ENCODE assay signal across 8 mouse cellular contexts in genomic region chrX:160994543-160995121, GRCm38 (mm10). TPM values are rescaled to one million over a fixed set of nuclear protein-coding genes. Genes with fewer than 3 reads are reported as not detected.
DNase-seq lines count a peak whose midpoint lies in the region; ATAC-seq lines count a peak whose summit lies in the region.

Cdkl5 (minus strand) TSS chrX:160994704.

- peak within 1 kb of the TSS; percentile 70 for H3K27ac ChIP-seq in forebrain, embryonic 11.5 days (ENCODE audit: low read depth, low read length)
- H3K27ac ChIP-seq in heart, embryonic 16.5 days (ENCODE audit: low read length) = peak within 1 kb of the TSS; percentile 88
- no peak within 1 kb of the TSS for H3K27ac ChIP-seq in liver, embryonic 15.5 days (replicated peaks)
- peak within 1 kb of the TSS; percentile 37; the same call in 1 of the 2 replicates for H3K27ac ChIP-seq in neural tube, embryonic 12.5 days

- H3K9ac ChIP-seq in forebrain, embryonic 11.5 days (ENCODE audit: low read length) = peak within 1 kb of the TSS; percentile 60
- peak within 1 kb of the TSS; percentile 81 for H3K9ac ChIP-seq in heart, embryonic 16.5 days (ENCODE audit: low read length)
- peak within 1 kb of the TSS; percentile 45 for H3K9ac ChIP-seq in liver, embryonic 15.5 days
- H3K9ac ChIP-seq in neural tube, embryonic 12.5 days = peak within 1 kb of the TSS; percentile 64

- DNase-seq in CD8-positive naive resting alpha-beta T cell, adult 2 months (ENCODE audit: low read depth in 2 of 2, low spot score in 2 of 2) = peak; percentile 89 to 92
- DNase-seq in c-Kit-positive CD71-negative TER-119-negative erythroid progenitor cells, embryonic 14.5 days (ENCODE audit: low read depth) = peak; percentile 88
- DNase-seq in forebrain, embryonic 11.5 days (ENCODE audit: low spot score) = peak; percentile 96
- peak; percentile 96 for DNase-seq in kidney, postnatal 36 days
- peak; percentile 93 for DNase-seq in telencephalon, adult 2 months (ENCODE audit: low read depth, low spot score)

- H3K9me3 ChIP-seq in forebrain, embryonic 11.5 days (ENCODE audit: control insufficient read depth, low read length) = no peaks in the 10 kb centered on the region
- no peaks in the 10 kb centered on the region for H3K9me3 ChIP-seq in heart, embryonic 16.5 days (replicated peaks; ENCODE audit: control insufficient read depth, low read length)
- no peaks in the 10 kb centered on the region for H3K9me3 ChIP-seq in liver, embryonic 15.5 days (replicated peaks)
- H3K9me3 ChIP-seq in neural tube, embryonic 12.5 days = no peaks in the 10 kb centered on the region

- H3K4me2 ChIP-seq in forebrain, embryonic 11.5 days (ENCODE audit: low read depth, low read length, severe bottlenecking) = peak within 1 kb of the TSS; percentile 46
- H3K4me2 ChIP-seq in heart, embryonic 16.5 days (ENCODE audit: low read depth, low read length) = peak within 1 kb of the TSS; percentile 65
- H3K4me2 ChIP-seq in liver, embryonic 15.5 days = peak within 1 kb of the TSS; percentile 82
- peak within 1 kb of the TSS; percentile 60 for H3K4me2 ChIP-seq in neural tube, embryonic 12.5 days (replicated peaks)

- peak; percentile 95 for ATAC-seq in forebrain, embryonic 11.5 days (replicated peaks; ENCODE audit: low FRiP score)
- ATAC-seq in heart, embryonic 16.5 days (replicated peaks; ENCODE audit: extremely low read depth, insufficient read depth, low FRiP score) = peak; percentile 96
- peak; percentile 93 for ATAC-seq in liver, embryonic 15.5 days (ENCODE audit: insufficient read depth)
- peak; percentile 95 for ATAC-seq in neural tube, embryonic 12.5 days (ENCODE audit: low FRiP score, low read depth)

- H3K36me3 ChIP-seq in forebrain, embryonic 11.5 days (ENCODE audit: control insufficient read depth, insufficient read depth, low read length) = no peaks in the 10 kb centered on the region
- no peaks in the 10 kb centered on the region for H3K36me3 ChIP-seq in heart, embryonic 16.5 days (ENCODE audit: control insufficient read depth, insufficient read depth)
- H3K36me3 ChIP-seq in liver, embryonic 15.5 days (replicated peaks) = no peaks in the 10 kb centered on the region
- H3K36me3 ChIP-seq in neural tube, embryonic 12.5 days = no peaks in the 10 kb centered on the region

- no peaks in the 10 kb centered on the region for H3K27me3 ChIP-seq in forebrain, embryonic 11.5 days (ENCODE audit: control insufficient read depth, insufficient read depth, low read length)
- H3K27me3 ChIP-seq in heart, embryonic 16.5 days (ENCODE audit: control insufficient read depth, insufficient read depth, low read length) = no peaks in the 10 kb centered on the region
- H3K27me3 ChIP-seq in liver, embryonic 15.5 days = peaks cover 12% of the 10 kb centered on the region; the same call in 1 of the 2 replicates
- H3K27me3 ChIP-seq in neural tube, embryonic 12.5 days (replicated peaks) = peaks cover 5% of the 10 kb centered on the region; the same call in 1 of the 2 replicates

- WGBS in forebrain, embryonic 11.5 days = 23% methylated on average over 53 of the region's 53 CpGs
- 9% methylated on average over 53 of the region's 53 CpGs for WGBS in heart, embryonic 16.5 days
- WGBS in liver, embryonic 15.5 days (ENCODE audit: insufficient replicate concordance) = 15% methylated on average over 53 of the region's 53 CpGs
- WGBS in neural tube, embryonic 12.5 days = 22% methylated on average over 53 of the region's 53 CpGs

- peak within 1 kb of the TSS; percentile 54 for H3K4me3 ChIP-seq in forebrain, embryonic 11.5 days (ENCODE audit: low read depth, low read length)
- H3K4me3 ChIP-seq in heart, embryonic 16.5 days (ENCODE audit: low read length) = peak within 1 kb of the TSS; percentile 70
- H3K4me3 ChIP-seq in liver, embryonic 15.5 days (replicated peaks) = peak within 1 kb of the TSS; percentile 65
- peak within 1 kb of the TSS; percentile 59 for H3K4me3 ChIP-seq in neural tube, embryonic 12.5 days

- no peaks in the 10 kb centered on the region; the same call in 1 of the 2 replicates for H3K4me1 ChIP-seq in forebrain, embryonic 11.5 days (replicated peaks; ENCODE audit: control insufficient read depth, insufficient read depth, low read length)
- H3K4me1 ChIP-seq in heart, embryonic 16.5 days (ENCODE audit: control insufficient read depth, insufficient read depth, low read length) = 0 out of 2 replicates have a peak, but pooled peaks cover 2% of the 10 kb centered on the region
- H3K4me1 ChIP-seq in liver, embryonic 15.5 days (replicated peaks) = no peaks in the 10 kb centered on the region
- H3K4me1 ChIP-seq in neural tube, embryonic 12.5 days = no peaks in the 10 kb centered on the region

RNA-seq across cellular contexts. Expression of gene Cdkl5, which starts in this region (rescaled TPM):
- 4.3 and 4.7 TPM in 2 replicates for polyA plus RNA-seq in forebrain, embryonic 11.5 days (2014; fragmentation: Nextera tagmentation; extraction: Ambion mirVana)
- polyA plus RNA-seq in heart, embryonic 16.5 days (2015; fragmentation: Nextera tagmentation; extraction: Ambion mirVana) = 1.9 and 2.2 TPM in 2 replicates
- polyA plus RNA-seq in liver, embryonic 15.5 days (2015; fragmentation: Nextera tagmentation; extraction: Ambion mirVana) = 0.16 and 0.36 TPM in 2 replicates
- 2.7 and 3.2 TPM in 2 replicates for polyA plus RNA-seq in neural tube, embryonic 12.5 days (2016; fragmentation: Nextera tagmentation; extraction: Ambion mirVana)

Comparison
In these comparisons a context has a peak if more than half of its experiments do, and no peak if none do; other contexts are left out.
1. Peak in ATAC-seq, H3K4me3 ChIP-seq, H3K9ac ChIP-seq and H3K4me2 ChIP-seq in liver, embryonic 15.5 days; RNA of the gene not detected or under 1 TPM.